Mouse (Mus musculus) midbrain, embryonic 14.5 days (tissue): ENCODE measurements at regions not wholly inside any gene's neighbourhood (a gene's known extent, or its start where the extent isn't known, plus 50 kb on each side); places are given as distances from the start of the nearest gene placed in this dataset.

Source experiments
- ATAC-seq: fragments of 200-750 bp; cut with Nextera tagmentation; 2 replicates; pipeline ENCODE4 v1.8.0; 2017; ENCODE audit warnings: moderate number of reproducible peaks, moderate library complexity; ENCODE audit not compliant: low FRiP score, low TSS enrichment
- DNase-seq: peaks from one replicate; pipeline ENCODE4 v3.0.0-alpha.2; 2015
- H3K27ac ChIP-seq: fragments of 300-500 bp; sonication (generic); replicated peaks from 2 replicates; pipeline ENCODE4 v1.5.1; 2014; ENCODE audit warnings: mild to moderate bottlenecking, low read depth, low read length, moderate library complexity
- H3K27me3 ChIP-seq: fragments of 300-500 bp; sonication (generic); 2 replicates; pipeline ENCODE4 v1.6.1; 2014; ENCODE audit warnings: low read length, control low read depth, mixed read lengths; ENCODE audit not compliant: control insufficient read depth, insufficient read depth
- H3K36me3 ChIP-seq: fragments of 300-500 bp; sonication (generic); 2 replicates; pipeline ENCODE4 v1.6.1; 2014; ENCODE audit warnings: low read length, control low read depth; ENCODE audit not compliant: control insufficient read depth, insufficient read depth
- H3K4me1 ChIP-seq: fragments of 300-500 bp; sonication (generic); 2 replicates; pipeline ENCODE4 v1.6.1; 2014; ENCODE audit warnings: mild to moderate bottlenecking, antibody characterized with exemption, low read length, control low read depth; ENCODE audit not compliant: control insufficient read depth, insufficient read depth
- H3K4me2 ChIP-seq: fragments of 300-500 bp; sonication (generic); 2 replicates; pipeline ENCODE4 v1.6.1; 2014; ENCODE audit warnings: mild to moderate bottlenecking, low read length, moderate library complexity
- H3K4me3 ChIP-seq: fragments of 300-500 bp; sonication (generic); replicated peaks from 2 replicates; pipeline ENCODE4 v1.5.1; 2014; ENCODE audit warnings: low read depth, low read length
- H3K9ac ChIP-seq: fragments of 300-500 bp; sonication (generic); replicated peaks from 2 replicates; pipeline ENCODE4 v1.6.1; 2014; ENCODE audit warnings: mild to moderate bottlenecking, low read length, moderate library complexity
- H3K9me3 ChIP-seq: fragments of 300-500 bp; sonication (generic); 2 replicates; pipeline ENCODE4 v1.6.1; 2016; ENCODE audit warnings: low read length, control low read depth, mixed read lengths; ENCODE audit not compliant: control insufficient read depth
- WGBS: fragments of 180-500 bp; shearing (Covaris S2); extraction: QIAGEN DNeasy Blood & Tissue Kit; methylation state at CpG from one replicate; pipeline ENCODE4 v1.1.7; 2014; 5-methylcytosine and 5-hydroxymethylcytosine counted together

GRCm38 (mm10) chr8:10807040-10807439 is 201.2 kb downstream of the Irs2 start:
- Histone ChIP-seq H3K27me3 (no peaks in the 10 kb centered on the region), H3K27ac (no peak overlapping the region), H3K4me3 (no peak overlapping the region), H3K4me2 (no peak overlapping the region), H3K36me3 (no peaks in the 10 kb centered on the region), H3K9ac (no peak overlapping the region), H3K9me3 (no peaks in the 10 kb centered on the region), H3K4me1 (peaks cover 22% of the 10 kb centered on the region)
- no peak for ATAC-seq
- WGBS = 93% methylated on average over 5 of the region's 5 CpGs
- DNase-seq = no peak

- DNase-seq (peak; percentile 75), ATAC-seq (peak; percentile 55; the same call in 1 of the 2 replicates)
- Histone ChIP-seq H3K4me3 (0 out of 2 replicates have a peak overlapping the region, but pooled peaks have one; percentile 5), H3K27ac (peak overlapping the region; percentile 60), H3K4me2 (peak overlapping the region; percentile 41), H3K9me3 (no peaks in the 10 kb centered on the region), H3K36me3 (no peaks in the 10 kb centered on the region), H3K4me1 (peaks cover 22% of the 10 kb centered on the region), H3K27me3 (no peaks in the 10 kb centered on the region), H3K9ac (peak overlapping the region; percentile 26; the same call in 1 of the 2 replicates)
- WGBS = 3% methylated on average over 21 of the region's 25 CpGs
These were observed 202.7 kb downstream of the Irs2 start for GRCm38 (mm10) chr8:10805405-10806151.

- 0 out of 2 replicates have a peak, but pooled peaks have one; percentile 27 for ATAC-seq
- peak overlapping the region; percentile 32; the same call in 1 of the 2 replicates for H3K27ac ChIP-seq
- WGBS = 19% methylated on average over 3 of the region's 3 CpGs
These were observed 203.3 kb downstream of the Irs2 start for GRCm38 (mm10) chr8:10804974-10805373.

GRCm38 (mm10) chr8:10802003-10802402 is 206.3 kb downstream of the Irs2 start:
- Histone ChIP-seq H3K9ac (no peak overlapping the region), H3K4me1 (peaks cover 22% of the 10 kb centered on the region), H3K4me3 (no peak overlapping the region), H3K36me3 (no peaks in the 10 kb centered on the region), H3K4me2 (no peak overlapping the region), H3K27ac (no peak overlapping the region), H3K9me3 (no peaks in the 10 kb centered on the region), H3K27me3 (no peaks in the 10 kb centered on the region)
- DNase-seq = no peak
- no peak for ATAC-seq

More at GRCm38 (mm10) chr8:10804974-10805373, 203.3 kb downstream of the Irs2 start:
- peak; percentile 47 for DNase-seq
- Histone ChIP-seq H3K27me3 (no peaks in the 10 kb centered on the region), H3K9me3 (no peaks in the 10 kb centered on the region), H3K4me3 (no peak overlapping the region), H3K4me1 (peaks cover 22% of the 10 kb centered on the region), H3K4me2 (no peak overlapping the region), H3K36me3 (no peaks in the 10 kb centered on the region), H3K9ac (no peak overlapping the region; the same call in 1 of the 2 replicates)

- ATAC-seq = no peak
These were observed 206.7 kb downstream of the Irs2 start for GRCm38 (mm10) chr8:10801580-10801979.

GRCm38 (mm10) chr8:10798444-10798843 is 209.8 kb downstream of the Irs2 start:
- H3K4me1 ChIP-seq = peaks cover 14% of the 10 kb centered on the region

More at GRCm38 (mm10) chr8:10801580-10801979, 206.7 kb downstream of the Irs2 start:
- Histone ChIP-seq H3K4me1 (peaks cover 22% of the 10 kb centered on the region), H3K4me2 (no peak overlapping the region), H3K9ac (no peak overlapping the region), H3K36me3 (no peaks in the 10 kb centered on the region), H3K9me3 (no peaks in the 10 kb centered on the region), H3K27me3 (no peaks in the 10 kb centered on the region), H3K27ac (no peak overlapping the region), H3K4me3 (no peak overlapping the region)
- DNase-seq = no peak
- 89% methylated on average over 5 of the region's 5 CpGs for WGBS

GRCm38 (mm10) chr8:10794367-10795189 is 213.7 kb downstream of the Irs2 start:
- peak; percentile 75 for DNase-seq
- H3K4me2 ChIP-seq = no peak overlapping the region
- H3K4me3 ChIP-seq = no peak overlapping the region
- 4% methylated on average over 10 of the region's 10 CpGs for WGBS
- no peaks in the 10 kb centered on the region for H3K27me3 ChIP-seq
- peak overlapping the region; percentile 78 for H3K27ac ChIP-seq
- H3K4me1 ChIP-seq = peaks cover 11% of the 10 kb centered on the region
- no peak overlapping the region for H3K9ac ChIP-seq
- ATAC-seq = peak; percentile 55; the same call in 1 of the 2 replicates
- no peaks in the 10 kb centered on the region for H3K36me3 ChIP-seq
- H3K9me3 ChIP-seq = no peaks in the 10 kb centered on the region

More at GRCm38 (mm10) chr8:10798444-10798843, 209.8 kb downstream of the Irs2 start:
- 89% methylated on average over 1 of the region's 1 CpGs for WGBS
- no peaks in the 10 kb centered on the region for H3K27me3 ChIP-seq
- no peak overlapping the region for H3K27ac ChIP-seq
- DNase-seq (no peak), ATAC-seq (no peak)
- no peaks in the 10 kb centered on the region for H3K9me3 ChIP-seq
- no peaks in the 10 kb centered on the region for H3K36me3 ChIP-seq
- no peak overlapping the region for H3K4me2 ChIP-seq
- no peak overlapping the region for H3K4me3 ChIP-seq
- no peak overlapping the region for H3K9ac ChIP-seq

- no peaks in the 10 kb centered on the region for H3K36me3 ChIP-seq
- no peak overlapping the region for H3K4me2 ChIP-seq
- peaks cover 11% of the 10 kb centered on the region for H3K4me1 ChIP-seq
- H3K9me3 ChIP-seq = no peaks in the 10 kb centered on the region
- DNase-seq = no peak
- H3K27ac ChIP-seq = peak overlapping the region; percentile 78
- no peak for ATAC-seq
- no peak overlapping the region for H3K9ac ChIP-seq
- 90% methylated on average over 9 of the region's 9 CpGs for WGBS
- no peaks in the 10 kb centered on the region for H3K27me3 ChIP-seq
- no peak overlapping the region for H3K4me3 ChIP-seq
These were observed 214.4 kb downstream of the Irs2 start for GRCm38 (mm10) chr8:10793670-10794366.
